Mouse (Mus musculus) ES-E14 (cell line): Measurements from ENCODE around the gene Fsip1.
"Not testable (repeated sequence)": the region's sequence is repeated elsewhere in the genome, so short reads cannot be mapped to it uniquely, and the experiment has no call there.

Source experiments
- HCFC1 ChIP-seq: IDR thresholded peaks from 2 replicates; pipeline ENCODE4 v1.6.1; 2012; ENCODE audit warnings: low read length, inconsistent platforms, borderline replicate concordance; ENCODE audit not compliant: insufficient read depth
- ZC3H11A ChIP-seq: IDR thresholded peaks from 2 replicates; pipeline ENCODE4 v1.6.1; 2012; ENCODE audit warnings: low read depth, mild to moderate bottlenecking, inconsistent platforms, low read length, borderline replicate concordance
- ZNF384 ChIP-seq: IDR thresholded peaks from 2 replicates; pipeline ENCODE4 v1.6.1; 2012; ENCODE audit warnings: low read depth, low read length, inconsistent platforms

GRCm38 (mm10) chr2:118289066-118289460, 32.3 kb upstream of the Fsip1 start:
- TF ChIP-seq ZNF384, ZC3H11A, HCFC1: not testable (repeated sequence)
